Mouse (Mus musculus) limb, embryonic 15.5 days (tissue): Measurements from ENCODE around the gene Krtap5-1. TPM values are rescaled to one million over a fixed set of nuclear protein-coding genes. Genes with fewer than 3 reads are reported as not detected.
A peak's percentile ranks its signal among the peaks of the same experiment; 100 is the strongest.
"Not testable (repeated sequence)": the region's sequence is repeated elsewhere in the genome, so short reads cannot be mapped to it uniquely, and the experiment has no call there.

Experiments used
- ATAC-seq: fragments of 200-750 bp; cut with Nextera tagmentation; 2 replicates; pipeline ENCODE4 v1.8.0; 2017; ENCODE audit warnings: low read depth, moderate TSS enrichment; ENCODE audit not compliant: insufficient number of reproducible peaks, low FRiP score, low TSS enrichment
- H3K27ac ChIP-seq: fragments of 300-500 bp; sonication (generic); 2 replicates; pipeline ENCODE4 v1.5.1; 2015; ENCODE audit warnings: moderate library complexity, mild to moderate bottlenecking, inconsistent platforms
- H3K27me3 ChIP-seq: fragments of 300-500 bp; sonication (generic); 2 replicates; pipeline ENCODE4 v1.6.1; 2015; ENCODE audit warnings: inconsistent platforms
- H3K36me3 ChIP-seq: fragments of 300-500 bp; sonication (generic); 2 replicates; pipeline ENCODE4 v1.6.1; 2015; ENCODE audit warnings: inconsistent platforms
- H3K4me1 ChIP-seq: fragments of 300-500 bp; sonication (generic); 2 replicates; pipeline ENCODE4 v1.6.1; 2015; ENCODE audit warnings: inconsistent platforms
- H3K4me2 ChIP-seq: fragments of 300-500 bp; sonication (generic); 2 replicates; pipeline ENCODE4 v1.6.1; 2015; ENCODE audit warnings: mild to moderate bottlenecking, inconsistent platforms
- H3K4me3 ChIP-seq: fragments of 300-500 bp; sonication (generic); 2 replicates; pipeline ENCODE4 v1.5.1; 2015; ENCODE audit warnings: mild to moderate bottlenecking, inconsistent platforms
- H3K9ac ChIP-seq: fragments of 300-500 bp; sonication (generic); 2 replicates; pipeline ENCODE4 v1.6.1; 2015; ENCODE audit warnings: inconsistent platforms
- H3K9me3 ChIP-seq: fragments of 300-500 bp; sonication (generic); 2 replicates; pipeline ENCODE4 v1.6.1; 2016; ENCODE audit warnings: inconsistent platforms
- WGBS: fragments of 180-500 bp; shearing (Covaris S2); methylation state at CpG from one replicate; pipeline ENCODE4 v1.1.7; 2015; 5-methylcytosine and 5-hydroxymethylcytosine counted together
- polyA plus RNA-seq: library from polyadenylated mRNA; unstranded; fragments of >200 nt; fragmentation: Nextera tagmentation; extraction: Ambion mirVana; gene quantifications from 2 replicates; pipeline ENCODE4 v1.2.1, GENCODE M21; 2015

The Krtap5-1 gene
- polyA plus RNA-seq, 1 experiment from 2014 or later = not detected

DNA sequence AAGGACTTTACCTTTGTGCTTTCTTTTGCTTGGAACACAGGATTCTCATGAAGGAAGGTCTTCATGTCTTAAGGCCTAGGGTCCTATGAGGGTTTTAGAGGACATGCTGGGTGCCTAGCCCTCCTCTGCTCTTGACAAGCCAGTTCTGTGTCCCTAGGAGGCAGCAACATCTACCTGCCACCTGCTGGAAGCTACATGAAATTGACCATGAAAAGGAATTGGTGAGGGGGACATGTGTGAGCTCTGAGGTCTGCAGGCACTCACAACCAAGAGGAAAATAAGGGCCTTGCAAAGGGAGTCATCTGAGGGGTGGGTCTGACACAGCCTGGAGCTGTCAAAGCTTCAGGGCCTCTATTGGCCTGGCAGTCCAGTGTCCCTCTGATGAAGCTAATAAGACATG lies 1.5 kb downstream of the Krtap5-1 start:
- Histone ChIP-seq H3K4me2 (no peak overlapping the region), H3K36me3 (no peaks in the 10 kb centered on the region), H3K9me3 (no peaks in the 10 kb centered on the region), H3K27ac (no peak overlapping the region), H3K4me1 (no peaks in the 10 kb centered on the region), H3K4me3 (no peak overlapping the region), H3K27me3 (no peaks in the 10 kb centered on the region; the same call in 1 of the 2 replicates), H3K9ac (no peak overlapping the region)
- no peak for ATAC-seq

- WGBS = 0% methylated on average over 2 of the region's 2 CpGs
- not testable (repeated sequence) for H3K27me3 ChIP-seq, H3K9me3 ChIP-seq, H3K4me3 ChIP-seq, H3K36me3 ChIP-seq, H3K27ac ChIP-seq, ATAC-seq, H3K9ac ChIP-seq, H3K4me1 ChIP-seq, H3K4me2 ChIP-seq
These were observed 3.1 kb downstream of the Krtap5-1 start for GRCm38 (mm10) chr7:142293851-142294250.

- H3K27ac ChIP-seq, H3K4me2 ChIP-seq, H3K9ac ChIP-seq, ATAC-seq, H3K9me3 ChIP-seq, H3K4me3 ChIP-seq, H3K36me3 ChIP-seq, H3K27me3 ChIP-seq: not testable (repeated sequence)
- H3K4me1 ChIP-seq = peaks cover 14% of the 10 kb centered on the region
- WGBS = 43% methylated on average over 9 of the region's 9 CpGs
These were observed 10.9 kb downstream of the Krtap5-1 start for GRCm38 (mm10) chr7:142285910-142286612.

- Histone ChIP-seq H3K27me3 (no peaks in the 10 kb centered on the region; the same call in 1 of the 2 replicates), H3K4me3 (peak overlapping the region; percentile 54), H3K4me1 (peaks cover 14% of the 10 kb centered on the region), H3K27ac (peak overlapping the region; percentile 94), H3K9ac (0 out of 2 replicates have a peak overlapping the region, but pooled peaks have one; percentile 58), H3K36me3 (no peaks in the 10 kb centered on the region), H3K4me2 (peak overlapping the region; percentile 72), H3K9me3 (no peaks in the 10 kb centered on the region)
- ATAC-seq = no peak
- 13% methylated on average over 23 of the region's 23 CpGs for WGBS
These were observed 11.6 kb downstream of the Krtap5-1 start for GRCm38 (mm10) chr7:142285130-142285835.

DNA sequence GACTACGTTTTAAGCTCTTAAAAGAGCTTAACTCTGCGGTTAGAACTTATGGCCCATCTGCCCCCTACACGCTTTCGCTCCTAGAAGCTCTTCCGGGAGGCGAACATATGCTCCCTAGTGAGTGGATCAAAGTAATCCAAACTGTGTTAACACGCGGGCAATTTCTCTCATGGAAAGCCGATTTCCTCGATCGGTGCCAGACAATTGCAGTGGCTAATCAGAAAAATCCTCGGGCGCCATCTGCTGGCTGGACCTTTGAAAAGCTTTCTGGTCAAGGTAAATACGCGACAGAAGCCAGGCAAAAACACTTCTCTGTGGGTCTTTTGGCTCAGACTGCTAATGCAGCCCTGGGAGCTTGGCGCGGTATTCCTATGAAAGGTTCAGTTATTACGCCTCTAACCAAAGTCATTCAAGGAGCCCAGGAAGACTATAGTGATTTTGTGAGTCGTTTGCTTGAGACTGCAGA lies 12.3 kb downstream of the Krtap5-1 start:
- Histone ChIP-seq H3K9ac (peak overlapping the region; percentile 58), H3K36me3 (no peaks in the 10 kb centered on the region), H3K9me3 (no peaks in the 10 kb centered on the region), H3K4me1 (peaks cover 14% of the 10 kb centered on the region), H3K27ac (peak overlapping the region; percentile 94), H3K4me3 (peak overlapping the region; percentile 54), H3K27me3 (no peaks in the 10 kb centered on the region; the same call in 1 of the 2 replicates), H3K4me2 (peak overlapping the region; percentile 72)
- ATAC-seq = peak; percentile 81; the same call in 1 of the 2 replicates
- WGBS = 0% methylated on average over 19 of the region's 19 CpGs

DNA sequence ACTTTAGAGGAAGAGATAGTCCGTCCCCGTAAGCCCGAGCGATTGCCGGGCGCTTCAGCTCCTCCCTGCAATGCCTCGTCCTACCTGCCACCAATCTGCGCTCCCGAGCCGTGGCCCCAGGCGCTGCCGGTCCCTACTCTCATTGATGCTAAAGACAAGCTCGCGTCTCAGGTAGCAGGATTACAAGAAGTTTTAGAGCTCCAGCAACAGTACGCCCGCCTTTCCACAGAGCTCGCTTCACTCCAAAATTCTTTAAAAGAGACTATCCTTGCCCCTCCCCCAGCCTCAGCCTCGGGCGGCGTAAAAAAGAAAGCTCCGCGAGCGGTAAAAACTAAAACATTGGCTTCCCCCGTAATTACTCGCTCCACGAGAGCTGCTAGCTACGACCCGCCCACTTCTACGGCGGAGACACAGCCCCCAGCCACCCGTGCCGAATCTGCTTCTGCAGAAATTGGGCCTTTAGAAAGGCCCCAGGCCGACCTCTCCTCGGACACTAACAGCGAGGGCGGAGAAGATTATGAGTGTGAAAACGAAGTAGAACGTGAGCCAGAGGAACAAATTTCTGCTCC lies 12.8 kb downstream of the Krtap5-1 start:
- ATAC-seq = 0 out of 2 replicates have a peak, but pooled peaks have one; percentile 67
- WGBS = under 1% methylated on average over 38 of the region's 38 CpGs
- H3K4me3 ChIP-seq = peak overlapping the region; percentile 54

GRCm38 (mm10) chr7:142282847-142283246 lies 14.1 kb downstream of the Krtap5-1 start:
- 30% methylated on average over 2 of the region's 2 CpGs for WGBS
- H3K27ac ChIP-seq, ATAC-seq, H3K36me3 ChIP-seq, H3K4me2 ChIP-seq, H3K9me3 ChIP-seq, H3K27me3 ChIP-seq, H3K4me3 ChIP-seq, H3K9ac ChIP-seq: not testable (repeated sequence)
- peaks cover 14% of the 10 kb centered on the region for H3K4me1 ChIP-seq

More for the DNA sequence above, 12.8 kb downstream of the Krtap5-1 start:
- Histone ChIP-seq H3K9me3 (no peaks in the 10 kb centered on the region), H3K9ac (peak overlapping the region; percentile 58), H3K36me3 (no peaks in the 10 kb centered on the region), H3K4me1 (peaks cover 14% of the 10 kb centered on the region), H3K27ac (peak overlapping the region; percentile 94), H3K27me3 (no peaks in the 10 kb centered on the region; the same call in 1 of the 2 replicates), H3K4me2 (peak overlapping the region; percentile 72)

GRCm38 (mm10) chr7:142279291-142279690 lies 17.6 kb downstream of the Krtap5-1 start:
- not testable (repeated sequence) for H3K4me3 ChIP-seq, H3K4me1 ChIP-seq, H3K27me3 ChIP-seq, H3K36me3 ChIP-seq, H3K4me2 ChIP-seq, H3K9me3 ChIP-seq, H3K27ac ChIP-seq, H3K9ac ChIP-seq, ATAC-seq
- WGBS = 58% methylated on average over 1 of the region's 1 CpGs

DNA sequence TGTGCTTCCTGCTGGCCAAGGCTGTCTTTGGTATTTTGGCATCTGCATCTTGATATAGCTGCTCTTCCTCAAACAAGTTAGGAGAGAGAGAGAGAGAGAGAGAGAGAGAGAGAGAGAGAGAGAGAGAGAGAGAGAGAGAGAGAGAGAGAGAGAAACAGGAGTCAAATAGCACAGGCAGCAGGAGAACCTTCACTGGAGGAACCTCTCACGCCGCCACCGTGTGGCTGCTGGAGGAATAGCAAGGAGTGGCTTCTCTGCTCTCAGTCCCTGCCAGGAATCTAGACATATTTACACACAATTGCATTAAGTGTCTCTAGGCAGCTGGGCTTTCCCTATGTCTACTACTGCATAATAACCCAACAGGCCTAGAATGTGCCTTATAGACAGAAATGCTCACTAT lies 18.7 kb downstream of the Krtap5-1 start:
- not testable (repeated sequence) for H3K4me2 ChIP-seq, H3K27me3 ChIP-seq, H3K9ac ChIP-seq, H3K4me3 ChIP-seq, H3K36me3 ChIP-seq, H3K4me1 ChIP-seq, ATAC-seq, H3K9me3 ChIP-seq, H3K27ac ChIP-seq
- WGBS = 0% methylated on average over 3 of the region's 3 CpGs

DNA sequence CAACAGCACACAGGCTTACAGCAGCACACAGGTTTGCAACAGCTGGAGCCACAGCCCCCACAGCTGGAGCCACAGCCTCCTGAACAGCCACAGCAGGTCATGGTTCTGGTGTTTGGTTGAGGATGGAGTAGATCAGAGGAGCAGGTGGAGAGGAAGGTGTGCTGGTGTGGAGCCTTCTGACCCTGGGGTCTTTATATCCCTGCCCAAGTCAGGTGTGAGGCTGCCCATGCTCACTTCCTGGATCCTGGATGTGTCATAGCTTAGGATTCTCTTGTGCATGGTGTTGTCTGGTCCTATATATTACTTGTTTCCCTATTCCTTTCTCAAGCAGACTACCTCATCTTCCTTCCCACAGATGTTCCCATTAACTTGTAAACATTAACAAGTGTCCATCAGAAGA lies 22.7 kb downstream of the Krtap5-1 start, which contains the start of gene Gm4559:
Gene Gm4559, minus strand, starts transcription at position 101 of the 400 bp plus-strand sequence.
- not testable (repeated sequence) for H3K4me3 ChIP-seq, ATAC-seq, H3K4me2 ChIP-seq, H3K9ac ChIP-seq, H3K4me1 ChIP-seq, H3K27me3 ChIP-seq, H3K27ac ChIP-seq, H3K9me3 ChIP-seq, H3K36me3 ChIP-seq

DNA sequence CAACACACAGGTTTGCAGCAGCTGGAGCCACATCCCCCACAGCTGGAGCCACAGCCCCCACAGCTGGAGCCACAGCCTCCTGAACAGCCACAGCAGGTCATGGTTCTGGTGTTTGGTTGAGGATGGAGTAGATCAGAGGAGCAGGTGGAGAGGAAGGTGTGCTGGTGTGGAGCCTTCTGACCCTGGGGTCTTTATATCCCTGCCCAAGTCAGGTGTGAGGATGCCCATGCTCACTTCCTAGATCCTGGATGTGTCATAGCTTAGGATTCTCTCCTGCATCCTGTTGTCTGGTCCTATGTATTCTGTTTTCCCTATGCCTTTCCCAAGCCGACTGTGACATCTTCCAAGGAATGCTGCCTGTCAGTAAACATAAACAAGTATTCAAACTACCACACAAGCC lies 38.7 kb downstream of the Krtap5-1 start, which contains the start of gene Gm2431:
Gene Gm2431, minus strand, starts transcription at position 101 of the 400 bp plus-strand sequence.
- not testable (repeated sequence) for H3K9ac ChIP-seq, H3K27me3 ChIP-seq, H3K27ac ChIP-seq, H3K9me3 ChIP-seq, H3K4me2 ChIP-seq, H3K36me3 ChIP-seq, H3K4me1 ChIP-seq, H3K4me3 ChIP-seq, ATAC-seq
- 42% methylated on average over 1 of the region's 1 CpGs for WGBS

DNA sequence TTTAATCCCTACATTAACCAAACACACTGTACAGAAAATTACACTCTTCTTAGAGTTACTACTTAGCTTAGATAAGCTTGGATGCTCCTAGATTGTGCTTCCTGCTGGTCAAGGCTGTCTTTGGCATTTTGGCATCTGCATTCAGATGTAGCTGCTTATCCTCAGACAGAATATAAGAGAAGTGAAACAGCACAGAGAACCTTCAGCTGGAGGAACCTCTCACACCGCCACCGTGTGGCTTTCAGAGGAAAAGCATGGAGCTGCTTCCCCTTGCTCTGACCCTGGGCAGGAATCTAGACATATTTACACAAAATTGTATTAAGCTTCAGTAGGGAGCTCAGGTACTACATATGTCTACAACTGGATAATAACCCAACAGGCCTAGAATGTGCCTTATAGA lies 41.4 kb downstream of the Krtap5-1 start:
- ATAC-seq = no peak
- Histone ChIP-seq H3K9me3 (no peaks in the 10 kb centered on the region), H3K4me3 (no peak overlapping the region), H3K4me2 (no peak overlapping the region), H3K27me3 (no peaks in the 10 kb centered on the region; the same call in 1 of the 2 replicates), H3K4me1 (no peaks in the 10 kb centered on the region), H3K36me3 (no peaks in the 10 kb centered on the region), H3K9ac (no peak overlapping the region), H3K27ac (no peak overlapping the region)
- 1% methylated on average over 2 of the region's 2 CpGs for WGBS
